Mouse (Mus musculus): Measurements from ENCODE around the gene Pcp4l1.

Gene Pcp4l1

GRCm38 (mm10) chr1:171135600-171135999 lies 60.5 kb downstream of the Pcp4l1 start:
- DNase-seq = no peak

GRCm38 (mm10) chr1:171130971-171131370 lies 65.1 kb downstream of the Pcp4l1 start:
- no peak for DNase-seq

GRCm38 (mm10) chr1:171129251-171129650 lies 66.8 kb downstream of the Pcp4l1 start:
- no peak for DNase-seq

- DNase-seq = no peak
Observed at GRCm38 (mm10) chr1:171124398-171124797, 71.7 kb downstream of the Pcp4l1 start.
